Mouse (Mus musculus) MEL (cell line): ENCODE measurements at regions not wholly inside any gene's neighbourhood (a gene's known extent, or its start where the extent isn't known, plus 50 kb on each side); places are given as distances from the start of the nearest gene placed in this dataset.

Experiments
- CHD1 ChIP-seq: IDR thresholded peaks from 2 replicates; pipeline ENCODE4 v1.6.1; 2012; ENCODE audit warnings: low read depth, mild to moderate bottlenecking, inconsistent platforms, low read length, improper control_type of control experiment
- CTCF ChIP-seq, 3 experiments: IDR thresholded peaks in 2 of 3; conservative IDR thresholded peaks in 1 of 3; 2 replicates each; pipeline ENCODE4 v1.5.1; 2011 to 2012; ENCODE audit warnings: low read length in 3 of 3, low read depth in 2 of 3, mild to moderate bottlenecking in 2 of 3, improper control_type of control experiment in 1 of 3, inconsistent platforms in 1 of 3, mixed read lengths in 1 of 3, moderate library complexity in 1 of 3; ENCODE audit not compliant: control insufficient read depth in 1 of 3, insufficient read depth in 1 of 3, poor library complexity in 1 of 3, severe bottlenecking in 1 of 3
- EP300 ChIP-seq, 2 experiments: IDR thresholded peaks; 2 replicates each; pipeline ENCODE4 v1.6.1; 2011; ENCODE audit warnings: improper control_type of control experiment in 2 of 2, low read length in 2 of 2, low read depth in 1 of 2, mild to moderate bottlenecking in 1 of 2
- GABPA ChIP-seq: IDR thresholded peaks from 2 replicates; pipeline ENCODE4 v1.6.1; 2012; ENCODE audit warnings: low read depth, mild to moderate bottlenecking, inconsistent platforms, low read length, improper control_type of control experiment, moderate library complexity
- JUND ChIP-seq: IDR thresholded peaks from 2 replicates; pipeline ENCODE4 v1.6.1; 2011; ENCODE audit warnings: low read depth, mild to moderate bottlenecking, improper control_type of control experiment, low read length
- MAFK ChIP-seq: IDR thresholded peaks from 2 replicates; pipeline ENCODE4 v1.6.1; 2011; ENCODE audit warnings: low read depth, mild to moderate bottlenecking, low read length, improper control_type of control experiment, borderline replicate concordance
- MEF2A ChIP-seq: IDR thresholded peaks from 2 replicates; pipeline ENCODE4 v1.6.1; 2014; ENCODE audit warnings: low read depth, mild to moderate bottlenecking, inconsistent platforms, low read length, improper control_type of control experiment; ENCODE audit not compliant: poor library complexity, insufficient replicate concordance, severe bottlenecking; ENCODE audit errors: extremely low read depth
- MYC ChIP-seq: IDR thresholded peaks from 2 replicates; pipeline ENCODE4 v1.6.1; 2011; ENCODE audit warnings: low read depth, mild to moderate bottlenecking, low read length, improper control_type of control experiment, moderate library complexity
- POLR2A ChIP-seq, 2 experiments: IDR thresholded peaks; 2 replicates each; pipeline ENCODE4 v1.6.1; 2011 to 2012; ENCODE audit warnings: low read length in 2 of 2, mild to moderate bottlenecking in 2 of 2, control low read depth in 1 of 2, improper control_type of control experiment in 1 of 2, low read depth in 1 of 2, moderate library complexity in 1 of 2; ENCODE audit not compliant: control insufficient read depth in 1 of 2, insufficient read depth in 1 of 2, poor library complexity in 1 of 2
- POLR2AphosphoS5 ChIP-seq: IDR thresholded peaks from 2 replicates; pipeline ENCODE4 v1.6.1; 2012; ENCODE audit warnings: low read depth, borderline replicate concordance, mild to moderate bottlenecking, inconsistent platforms, low read length, moderate library complexity, mixed read lengths
- USF1 ChIP-seq: IDR thresholded peaks from 2 replicates; pipeline ENCODE4 v1.6.1; 2014; ENCODE audit warnings: low read depth, mild to moderate bottlenecking, inconsistent platforms, low read length, improper control_type of control experiment, moderate library complexity
- ZC3H11A ChIP-seq: IDR thresholded peaks from 2 replicates; pipeline ENCODE4 v1.6.1; 2012; ENCODE audit warnings: low read depth, mild to moderate bottlenecking, inconsistent platforms, low read length, improper control_type of control experiment
- ZKSCAN1 ChIP-seq: IDR thresholded peaks from 2 replicates; pipeline ENCODE4 v1.6.1; 2012; ENCODE audit warnings: low read depth, mild to moderate bottlenecking, inconsistent platforms, low read length, improper control_type of control experiment, moderate library complexity

- TF ChIP-seq MAFK (no peak), GABPA (no peak), POLR2AphosphoS5 (no peak), CTCF (IDR thresholded peaks at IDR 0.05 in 2 of 3, conservative IDR thresholded peaks at IDR 0.05 in 1 of 3; ENCODE audit: control insufficient read depth in 1 of 3, insufficient read depth in 1 of 3, low read depth in 2 of 3, low read length in 3 of 3, poor library complexity in 1 of 3, severe bottlenecking in 1 of 3) (no peak), CHD1 (no peak), JUND (no peak), MEF2A (no peak), POLR2A (IDR thresholded peaks at IDR 0.05; ENCODE audit: control insufficient read depth in 1 of 2, insufficient read depth in 1 of 2, low read depth in 1 of 2, low read length in 2 of 2, poor library complexity in 1 of 2) (no peak), USF1 (no peak), MYC (no peak), ZC3H11A (no peak), ZKSCAN1 (no peak), EP300 (IDR thresholded peaks at IDR 0.05; ENCODE audit: low read depth in 1 of 2, low read length in 2 of 2) (no peak)
Measured at GRCm38 (mm10) chr8:89325751-89326351, 281.9 kb upstream of the Sall1 start.
